Mouse (Mus musculus): ENCODE results near the gene Kif19a.

DNA sequence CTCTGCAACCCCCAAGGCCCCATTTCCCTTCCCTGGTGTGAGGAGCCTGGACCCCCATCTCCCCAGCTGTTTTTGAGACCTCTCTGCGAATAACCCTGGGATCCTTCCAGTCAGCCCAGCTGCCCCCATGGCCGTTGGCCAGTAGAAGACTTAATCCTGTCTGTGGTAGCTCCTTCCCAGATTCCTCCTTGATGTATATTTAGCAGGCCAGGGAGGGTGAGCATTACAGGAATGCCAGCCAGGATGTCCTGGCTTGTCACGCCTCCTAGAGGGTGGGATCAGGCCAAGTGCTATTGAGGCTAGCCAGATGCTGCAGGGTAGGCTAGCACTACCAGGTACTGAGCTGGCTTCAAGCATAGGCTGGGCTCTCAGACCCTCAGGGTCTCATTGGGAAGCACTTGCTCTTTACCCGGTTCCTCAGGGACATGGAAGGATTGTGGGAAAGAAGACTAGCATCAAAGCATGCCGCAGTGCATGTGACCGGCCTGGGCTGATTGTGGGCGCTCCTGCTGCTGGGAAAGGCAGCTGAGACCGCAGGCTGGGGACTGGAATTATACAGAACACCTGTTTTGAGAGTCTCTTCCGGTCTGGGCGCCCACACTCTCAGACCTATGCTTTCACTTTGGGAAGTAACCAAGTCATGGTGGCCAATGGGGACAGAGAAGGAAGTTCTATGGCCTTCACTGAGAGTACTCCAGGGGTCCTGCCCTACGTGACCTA is 49.8 kb downstream of the Kif19a start:
- no peak for TF ChIP-seq CTCF (IDR thresholded peaks at IDR 0.05; ENCODE audit: extremely low read depth, insufficient read depth, low read length)
- no peak for TF ChIP-seq POLR2A (IDR thresholded peaks at IDR 0.05; ENCODE audit: extremely low read depth, insufficient read depth, low read length)
